Mouse (Mus musculus) midbrain, embryonic 14.5 days (tissue): ENCODE data around the gene Olfr904. TPM values are rescaled to one million over a fixed set of nuclear protein-coding genes. Genes with fewer than 3 reads are reported as not detected.

Experiments
- ATAC-seq: fragments of 200-750 bp; cut with Nextera tagmentation; 2 replicates; pipeline ENCODE4 v1.8.0; 2017; ENCODE audit warnings: moderate number of reproducible peaks, moderate library complexity; ENCODE audit not compliant: low FRiP score, low TSS enrichment
- DNase-seq: peaks from one replicate; pipeline ENCODE4 v3.0.0-alpha.2; 2015
- H3K27ac ChIP-seq: fragments of 300-500 bp; sonication (generic); replicated peaks from 2 replicates; pipeline ENCODE4 v1.5.1; 2014; ENCODE audit warnings: mild to moderate bottlenecking, low read depth, low read length, moderate library complexity
- H3K27me3 ChIP-seq: fragments of 300-500 bp; sonication (generic); 2 replicates; pipeline ENCODE4 v1.6.1; 2014; ENCODE audit warnings: low read length, control low read depth, mixed read lengths; ENCODE audit not compliant: control insufficient read depth, insufficient read depth
- H3K36me3 ChIP-seq: fragments of 300-500 bp; sonication (generic); 2 replicates; pipeline ENCODE4 v1.6.1; 2014; ENCODE audit warnings: low read length, control low read depth; ENCODE audit not compliant: control insufficient read depth, insufficient read depth
- H3K4me1 ChIP-seq: fragments of 300-500 bp; sonication (generic); 2 replicates; pipeline ENCODE4 v1.6.1; 2014; ENCODE audit warnings: mild to moderate bottlenecking, antibody characterized with exemption, low read length, control low read depth; ENCODE audit not compliant: control insufficient read depth, insufficient read depth
- H3K4me2 ChIP-seq: fragments of 300-500 bp; sonication (generic); 2 replicates; pipeline ENCODE4 v1.6.1; 2014; ENCODE audit warnings: mild to moderate bottlenecking, low read length, moderate library complexity
- H3K4me3 ChIP-seq: fragments of 300-500 bp; sonication (generic); replicated peaks from 2 replicates; pipeline ENCODE4 v1.5.1; 2014; ENCODE audit warnings: low read depth, low read length
- H3K9ac ChIP-seq: fragments of 300-500 bp; sonication (generic); replicated peaks from 2 replicates; pipeline ENCODE4 v1.6.1; 2014; ENCODE audit warnings: mild to moderate bottlenecking, low read length, moderate library complexity
- H3K9me3 ChIP-seq: fragments of 300-500 bp; sonication (generic); 2 replicates; pipeline ENCODE4 v1.6.1; 2016; ENCODE audit warnings: low read length, control low read depth, mixed read lengths; ENCODE audit not compliant: control insufficient read depth
- WGBS: fragments of 180-500 bp; shearing (Covaris S2); extraction: QIAGEN DNeasy Blood & Tissue Kit; methylation state at CpG from one replicate; pipeline ENCODE4 v1.1.7; 2014; 5-methylcytosine and 5-hydroxymethylcytosine counted together
- polyA plus RNA-seq: library from polyadenylated mRNA; unstranded; fragments of >200 nt; fragmentation: Nextera tagmentation; extraction: Ambion mirVana; gene quantifications from 2 replicates; pipeline ENCODE4 v1.2.1, GENCODE M21; 2014

The Olfr904 gene
- polyA plus RNA-seq, 1 experiment from 2014 or later = not detected

GRCm38 (mm10) chr9:38512353-38512752, 49.4 kb downstream of the Olfr904 start:
- H3K9ac ChIP-seq = no peak overlapping the region
- no peak overlapping the region for H3K27ac ChIP-seq
- H3K4me2 ChIP-seq = no peak overlapping the region
- DNase-seq (no peak), ATAC-seq (no peak; the same call in 1 of the 2 replicates)
- no peaks in the 10 kb centered on the region for H3K4me1 ChIP-seq
- no peaks in the 10 kb centered on the region for H3K36me3 ChIP-seq
- H3K27me3 ChIP-seq = no peaks in the 10 kb centered on the region
- no peak overlapping the region for H3K4me3 ChIP-seq
- H3K9me3 ChIP-seq = no peaks in the 10 kb centered on the region
- 74% methylated on average over 2 of the region's 2 CpGs for WGBS

Other genes starting within 250 kb of the Olfr904 start
- gene Olfr894, start 245.1 kb upstream of the Olfr904 start, polyA plus RNA-seq = not detected in 2 replicates
- gene Olfr143, start 210.4 kb upstream of the Olfr904 start, polyA plus RNA-seq = not detected in 2 replicates
- not detected in 2 replicates for gene Olfr895, start 195.3 kb upstream of the Olfr904 start, polyA plus RNA-seq
- not detected in 2 replicates for gene Olfr896-ps1, start 172.0 kb upstream of the Olfr904 start, polyA plus RNA-seq
- gene Olfr25, start 134.1 kb upstream of the Olfr904 start, polyA plus RNA-seq = not detected in 2 replicates
- gene Olfr898, start 114.7 kb upstream of the Olfr904 start, polyA plus RNA-seq = not detected in 2 replicates
- not detected in 2 replicates for gene Olfr250, start 96.2 kb upstream of the Olfr904 start, polyA plus RNA-seq
- not detected in 2 replicates for gene Olfr251, start 86.1 kb upstream of the Olfr904 start, polyA plus RNA-seq
- gene Olfr147, start 61.4 kb upstream of the Olfr904 start, polyA plus RNA-seq = not detected in 2 replicates
- gene Olfr901, start 33.7 kb upstream of the Olfr904 start, polyA plus RNA-seq = not detected in 2 replicates
- not detected in 2 replicates for gene Olfr902, start 15.5 kb upstream of the Olfr904 start, polyA plus RNA-seq
- not detected in 2 replicates for gene Olfr905, start 8.0 kb downstream of the Olfr904 start, polyA plus RNA-seq
- gene Olfr906, start 23.9 kb downstream of the Olfr904 start, polyA plus RNA-seq = not detected in 2 replicates
- gene Olfr907, start 32.7 kb downstream of the Olfr904 start, polyA plus RNA-seq = not detected in 2 replicates
- gene Olfr911-ps1, start 58.4 kb downstream of the Olfr904 start, polyA plus RNA-seq = not detected in 2 replicates
- not detected in 2 replicates for gene Olfr910, start 74.7 kb downstream of the Olfr904 start, polyA plus RNA-seq
- not detected in 2 replicates for gene Olfr912, start 117.0 kb downstream of the Olfr904 start, polyA plus RNA-seq
- not detected in 2 replicates for gene Olfr913, start 129.6 kb downstream of the Olfr904 start, polyA plus RNA-seq
- not detected in 2 replicates for gene Olfr914, start 142.0 kb downstream of the Olfr904 start, polyA plus RNA-seq
- not detected in 2 replicates for gene Olfr916, start 196.7 kb downstream of the Olfr904 start, polyA plus RNA-seq
- not detected in 2 replicates for gene Olfr917, start 202.7 kb downstream of the Olfr904 start, polyA plus RNA-seq
- not detected in 2 replicates for gene Olfr918, start 211.5 kb downstream of the Olfr904 start, polyA plus RNA-seq
- not detected in 2 replicates for gene Olfr919, start 240.5 kb downstream of the Olfr904 start, polyA plus RNA-seq